Mouse (Mus musculus) cerebellum, adult (tissue): Measurements from ENCODE around the gene Golt1a.

Source experiments
- ATAC-seq: cut with Nextera tagmentation; 2 replicates; pipeline ENCODE4 v1.9.2; 2017; ENCODE audit warnings: mild to moderate bottlenecking, moderate library complexity, mixed read lengths; ENCODE audit not compliant: insufficient number of reproducible peaks, low FRiP score, low TSS enrichment

Gene Golt1a

DNA sequence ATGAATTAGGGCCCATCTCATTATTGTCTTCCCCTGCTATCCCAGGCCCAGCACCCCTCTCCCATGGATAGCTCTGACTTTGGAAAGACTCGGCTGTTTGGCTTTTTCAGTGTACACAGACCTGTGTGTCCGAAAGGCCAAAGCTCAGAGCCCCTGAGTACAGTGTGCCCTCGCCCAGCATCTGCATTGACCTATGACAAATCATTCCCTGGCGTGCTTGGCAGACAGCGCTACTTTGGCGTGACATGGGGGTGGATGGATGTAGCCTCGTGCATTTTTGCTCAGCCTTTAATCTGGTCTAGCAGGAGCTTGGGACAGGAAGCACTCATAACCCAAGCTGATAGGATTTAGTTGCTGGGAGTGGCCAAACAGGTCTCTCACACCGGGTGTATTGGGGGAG lies 62.5 kb downstream of the Golt1a start:
- ATAC-seq: no peak
